Mouse (Mus musculus): ENCODE data around the gene Nell2.

The Nell2 gene

DNA sequence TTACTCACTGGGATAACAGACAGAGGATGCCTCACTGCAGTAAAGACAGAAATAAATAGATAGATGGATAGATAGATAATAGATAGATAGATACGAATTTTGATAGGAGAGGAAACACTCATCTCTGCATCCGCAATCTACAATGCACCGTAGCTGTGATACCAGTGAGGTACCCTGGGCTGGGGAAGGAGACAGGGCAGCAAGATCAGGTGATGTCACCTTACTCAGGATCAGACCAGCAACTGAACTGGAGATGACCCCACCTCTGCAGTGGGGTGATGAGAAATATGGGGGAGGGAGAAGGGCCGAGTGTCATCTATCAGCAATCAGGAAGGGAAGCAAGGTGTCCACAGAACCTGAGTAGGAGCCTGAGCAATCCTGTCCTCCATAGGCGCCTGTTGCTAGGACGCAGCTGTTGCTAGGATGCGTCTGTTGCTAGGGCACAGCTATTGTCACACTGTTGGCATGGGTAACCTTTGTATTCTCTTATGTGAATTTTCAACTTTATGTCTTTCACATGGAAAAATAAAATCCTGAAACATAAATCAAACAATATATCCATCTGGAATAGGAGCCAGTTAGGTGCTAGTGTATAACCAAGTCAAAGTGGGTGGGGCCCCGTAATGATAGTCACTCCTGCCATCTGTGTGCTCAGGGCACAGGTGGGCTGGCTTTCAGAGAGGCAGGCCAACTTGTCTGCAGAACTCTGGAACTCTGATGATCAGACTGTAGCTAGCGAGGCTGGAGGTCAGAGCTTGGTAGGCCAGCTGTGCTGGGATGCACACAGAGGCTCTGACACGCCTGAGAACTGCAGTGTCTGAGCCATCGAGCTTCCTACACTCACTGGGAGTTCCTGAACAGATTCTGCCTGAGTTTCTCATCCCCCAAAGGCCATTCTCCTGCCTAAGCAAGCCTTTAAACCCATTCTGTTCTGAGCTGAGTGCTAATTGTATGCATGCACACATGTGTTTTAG is 193.7 kb downstream of the Nell2 start:
- DNase-seq (ENCODE audit: low read depth, low spot score) = no peak

- no peak for DNase-seq (ENCODE audit: low read depth, low spot score)
Measured at GRCm38 (mm10) chr15:95333229-95333628, 195.1 kb downstream of the Nell2 start.

DNA sequence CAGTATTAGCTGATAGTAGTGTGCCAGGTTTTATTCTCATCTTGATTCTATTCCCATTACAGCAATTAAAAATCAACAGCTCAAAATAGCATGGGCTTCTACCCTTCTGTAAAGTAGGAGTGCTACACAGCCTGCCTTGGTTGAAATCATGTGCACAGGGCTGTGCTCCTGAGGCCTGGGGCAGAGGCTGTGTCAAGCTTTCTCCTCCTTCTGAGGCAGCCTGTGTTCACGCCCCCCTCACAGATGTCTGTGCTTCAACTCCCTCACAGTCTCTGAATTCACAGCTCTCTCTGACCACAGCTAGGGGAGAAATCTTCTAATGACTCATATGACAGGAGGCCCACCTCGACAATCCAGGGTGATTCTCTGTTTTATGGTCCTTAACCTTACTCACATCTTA is 197.4 kb downstream of the Nell2 start:
- DNase-seq (ENCODE audit: low read depth, low spot score) = no peak

DNA sequence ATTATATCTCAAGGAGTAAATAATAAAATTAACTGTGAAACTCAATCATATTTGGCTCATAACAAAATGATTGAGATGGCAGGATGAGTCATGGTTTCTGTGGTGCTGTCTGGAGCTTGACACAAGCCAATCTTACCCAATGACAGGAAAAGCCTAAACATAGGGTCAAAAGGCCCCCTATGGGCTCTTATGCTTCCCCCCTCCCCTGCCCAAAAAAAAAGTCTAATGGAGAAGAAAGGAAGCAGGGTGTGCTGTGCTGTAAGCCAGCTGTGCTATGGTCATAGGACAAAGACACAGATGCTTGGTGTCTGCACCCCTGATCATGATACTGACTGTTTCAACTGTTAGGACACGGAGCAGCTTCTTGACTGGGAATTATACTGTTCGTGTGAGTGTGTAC is 205.6 kb downstream of the Nell2 start:
- no peak for DNase-seq (ENCODE audit: low read depth, low spot score)

- DNase-seq (ENCODE audit: low read depth, low spot score) = no peak
Measured at GRCm38 (mm10) chr15:95316626-95317025, 211.7 kb downstream of the Nell2 start.

DNA sequence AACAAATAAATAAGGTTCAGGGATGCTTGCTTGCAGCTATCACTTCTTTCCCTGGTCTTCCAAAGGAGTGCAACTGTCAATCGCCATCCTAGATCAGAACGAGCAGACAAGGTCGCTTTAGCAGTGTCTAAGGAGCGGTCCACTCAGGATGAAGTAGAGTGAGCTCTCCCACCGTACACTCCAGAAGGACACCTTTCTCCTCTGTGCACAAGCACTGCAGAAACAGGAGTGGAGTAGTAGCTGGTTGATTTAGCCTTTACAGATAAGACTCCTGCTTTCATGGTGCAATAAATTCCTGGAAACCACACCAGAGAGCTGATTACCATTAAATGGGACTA is 213.6 kb downstream of the Nell2 start:
- DNase-seq (ENCODE audit: low read depth, low spot score) = no peak

DNA sequence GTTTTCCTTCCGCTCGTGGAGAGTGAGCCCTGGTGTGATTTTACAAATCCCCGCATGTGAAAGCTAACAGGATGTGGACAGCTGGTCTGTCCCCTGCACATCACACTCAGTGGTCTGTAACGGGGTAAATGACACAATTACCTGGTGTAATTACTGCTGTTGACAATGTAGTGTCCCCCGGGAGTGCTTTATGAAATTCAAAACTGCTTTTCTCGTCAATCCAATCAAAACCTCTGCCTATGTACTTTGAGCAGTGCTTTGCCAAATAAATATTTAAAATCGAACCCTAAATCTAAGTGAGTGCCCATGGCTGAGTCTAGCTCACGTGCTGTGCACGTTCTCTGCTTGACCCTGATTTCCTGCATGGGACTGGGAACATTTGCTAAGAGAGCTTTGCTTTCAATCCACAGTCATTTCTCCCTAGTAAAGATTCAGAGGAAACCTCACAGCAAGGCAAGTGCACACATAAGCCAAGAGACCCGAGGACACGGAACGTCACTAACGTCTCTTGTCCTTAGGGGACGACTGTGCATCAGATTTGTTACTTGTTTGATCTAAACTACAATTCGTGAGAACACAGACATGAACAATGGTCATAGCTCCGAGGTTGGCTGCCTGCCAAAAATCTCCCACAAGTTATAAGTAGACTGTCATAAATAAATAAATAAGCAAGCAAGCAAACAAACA is 214.1 kb downstream of the Nell2 start:
- no peak for DNase-seq (ENCODE audit: low read depth, low spot score)

GRCm38 (mm10) chr15:95313286-95313685 is 215.1 kb downstream of the Nell2 start:
- DNase-seq (ENCODE audit: low read depth, low spot score) = no peak

DNA sequence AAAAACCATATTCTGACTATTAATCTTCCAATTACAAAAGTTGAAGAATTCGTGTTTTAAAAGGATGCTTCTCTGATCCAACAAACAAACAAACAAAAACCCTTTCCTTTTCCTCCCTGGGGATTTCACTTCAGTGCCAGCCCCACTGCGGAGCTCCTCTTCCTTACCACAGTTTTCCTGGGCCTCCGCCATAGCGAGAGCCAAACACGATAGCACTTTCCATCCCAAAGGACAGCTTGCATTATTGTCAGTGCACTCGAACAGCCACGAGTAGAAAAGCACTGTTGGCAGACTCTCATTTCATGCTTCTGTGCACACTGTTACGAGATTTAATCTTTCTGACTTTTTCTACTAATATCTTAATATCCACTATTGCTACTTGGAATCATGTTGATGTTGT is 224.3 kb downstream of the Nell2 start:
- no peak for DNase-seq (ENCODE audit: low read depth, low spot score)

DNA sequence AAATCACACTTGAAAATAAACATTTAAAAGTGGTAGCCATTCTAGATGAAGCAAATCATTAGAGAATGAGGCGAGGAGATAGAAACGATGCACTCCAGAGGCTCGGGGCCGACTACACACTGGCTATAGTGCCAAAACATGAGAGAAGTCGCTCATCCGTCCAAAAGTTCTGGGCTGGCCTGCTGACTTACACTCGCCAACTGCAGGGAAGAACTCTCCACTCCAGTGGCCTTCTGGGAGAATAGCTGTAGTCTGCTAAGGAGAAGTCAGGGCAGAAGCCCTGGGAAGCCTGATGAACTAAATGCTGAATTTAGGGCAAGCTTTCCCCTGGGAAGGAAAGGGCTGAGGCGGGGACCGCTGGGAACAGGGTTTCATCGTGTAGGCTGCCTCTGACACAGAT is 231.8 kb downstream of the Nell2 start:
- DNase-seq (ENCODE audit: low read depth, low spot score) = no peak

DNA sequence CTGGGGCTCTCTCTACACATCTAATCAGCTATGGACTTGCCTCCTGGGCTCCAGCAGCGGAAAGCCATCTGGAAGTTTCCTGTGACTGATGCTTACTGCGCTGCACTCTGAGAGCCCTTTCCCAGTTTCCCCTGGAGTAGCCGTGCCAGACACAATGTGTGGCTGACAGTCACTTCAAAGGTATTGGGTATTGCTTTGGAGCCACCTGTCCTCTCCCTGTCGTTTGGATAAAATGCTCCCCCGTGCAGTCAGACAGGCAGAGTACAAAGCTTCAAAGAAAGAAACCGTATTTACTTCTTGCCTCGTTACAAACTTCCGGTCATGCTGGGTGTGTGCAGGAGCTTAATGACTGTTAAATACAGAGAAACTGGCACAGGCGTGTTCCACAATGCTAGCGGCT is 239.3 kb downstream of the Nell2 start:
- no peak for DNase-seq (ENCODE audit: low read depth, low spot score)

DNA sequence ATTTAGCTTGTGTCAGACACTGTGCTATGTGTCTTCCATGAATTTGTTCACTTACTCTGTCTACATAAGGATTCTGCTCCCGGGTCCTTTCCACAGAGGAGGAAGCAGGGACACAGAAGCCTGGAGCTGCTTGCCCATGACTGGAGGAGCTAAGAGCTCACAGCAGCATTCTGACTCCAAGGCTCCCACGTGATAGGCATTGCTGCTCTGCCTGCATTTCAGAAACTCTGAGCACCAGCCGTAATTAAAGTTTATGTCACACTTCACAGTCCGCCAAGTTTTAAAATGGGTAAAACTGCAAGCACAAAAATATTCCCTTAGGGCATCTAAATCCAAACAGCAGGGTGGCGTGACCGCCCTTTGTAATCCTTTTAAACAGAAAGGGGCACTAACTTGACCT is 243.2 kb downstream of the Nell2 start:
- DNase-seq (ENCODE audit: low read depth, low spot score) = no peak

DNA sequence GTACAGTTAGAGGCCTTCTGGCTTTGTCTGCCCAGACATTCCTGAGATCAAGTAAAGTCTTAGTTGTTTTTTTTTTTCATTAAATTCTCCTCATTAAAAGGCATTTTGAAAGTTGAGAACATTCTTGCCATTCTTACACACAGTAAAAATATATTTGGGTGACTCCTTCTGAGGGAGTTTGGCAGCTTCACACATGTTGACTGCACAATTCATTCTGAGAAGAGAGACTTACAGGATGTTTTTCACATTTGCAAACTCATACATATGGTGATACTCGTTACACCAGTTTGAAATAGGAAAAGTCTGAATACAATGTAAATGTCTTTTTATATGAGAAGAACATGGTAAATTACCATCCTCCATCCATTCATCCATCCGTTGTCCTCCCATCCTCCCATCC is 247.4 kb downstream of the Nell2 start:
- no peak for DNase-seq (ENCODE audit: low read depth, low spot score)

GRCm38 (mm10) chr15:95278001-95278400 is 250.4 kb downstream of the Nell2 start:
- DNase-seq (ENCODE audit: low read depth, low spot score) = no peak

DNA sequence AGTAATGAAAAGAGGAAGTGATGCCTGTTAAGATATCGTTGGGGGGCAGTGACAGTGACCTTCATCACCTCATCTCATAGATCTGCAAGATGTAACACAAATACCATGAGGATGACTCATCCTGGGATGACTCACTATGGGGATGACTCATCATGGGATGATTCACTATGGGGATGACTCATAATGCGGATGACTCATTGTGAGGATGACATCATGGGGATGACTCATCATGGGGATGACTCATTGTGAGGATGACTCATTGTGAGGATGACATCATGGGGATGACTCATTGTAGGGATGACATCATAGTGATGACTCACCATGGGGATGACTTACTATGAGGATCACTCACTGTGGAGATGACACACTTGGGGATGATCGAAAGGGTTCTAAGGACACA is 251.8 kb downstream of the Nell2 start:
- DNase-seq (ENCODE audit: low read depth, low spot score) = no peak

DNA sequence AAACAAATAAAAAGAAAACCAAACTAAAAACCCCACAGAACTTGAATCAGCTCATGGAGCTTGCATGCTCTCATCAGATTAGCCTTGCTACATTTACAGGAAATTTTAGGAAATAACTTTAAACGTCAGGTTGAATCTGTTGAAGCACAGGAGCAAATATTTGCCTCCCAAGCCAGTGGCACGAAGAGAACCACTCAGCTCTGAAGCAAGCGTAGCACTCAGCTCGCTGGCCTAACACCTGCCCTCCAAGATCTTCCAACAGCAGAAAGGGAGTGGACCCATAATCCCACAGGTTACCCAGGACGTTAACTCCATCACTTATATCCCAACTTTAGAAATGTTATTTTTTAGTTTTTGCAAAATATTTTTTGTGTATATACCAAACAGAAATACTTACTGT is 252.8 kb downstream of the Nell2 start:
- DNase-seq (ENCODE audit: low read depth, low spot score) = no peak

DNA sequence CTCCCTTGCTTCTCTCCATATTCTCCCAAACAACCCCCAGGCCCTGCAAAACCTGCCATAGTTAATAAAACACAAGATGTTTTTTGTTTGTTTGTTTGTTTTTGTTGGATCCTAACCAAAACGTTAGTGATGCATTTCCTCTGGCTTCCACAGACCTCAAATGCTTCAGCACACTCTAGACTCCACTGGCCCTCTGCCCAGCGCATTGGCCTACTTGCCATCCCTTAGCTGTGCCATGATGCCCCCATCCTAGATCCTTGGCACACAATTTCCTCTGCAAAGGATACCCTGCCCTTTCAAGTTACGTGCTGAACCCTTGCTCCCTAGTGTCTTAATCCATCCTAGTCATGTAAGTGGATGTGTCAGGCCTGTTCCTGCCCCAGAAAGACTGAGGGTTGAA is 255.1 kb downstream of the Nell2 start:
- no peak for DNase-seq (ENCODE audit: low read depth, low spot score)

DNA sequence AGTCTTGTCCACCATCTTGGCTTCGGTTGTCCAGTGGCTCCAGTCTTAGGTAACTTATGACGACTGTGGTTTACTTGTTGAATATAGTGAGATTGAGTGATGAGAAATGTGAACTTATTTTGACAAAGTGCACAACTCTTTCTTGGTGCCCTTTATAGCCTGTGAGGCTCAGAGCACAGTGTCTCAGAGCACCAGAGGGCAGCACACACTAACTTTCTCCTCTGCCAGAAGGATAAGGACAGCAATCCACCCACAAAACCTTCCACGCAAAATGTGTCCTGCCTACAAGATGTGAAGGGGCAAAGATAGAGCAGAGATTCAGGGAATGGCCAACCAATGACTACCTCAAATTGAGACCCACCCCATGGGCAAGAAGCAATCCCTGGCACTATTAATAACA is 256.2 kb downstream of the Nell2 start:
- DNase-seq (ENCODE audit: low read depth, low spot score) = no peak

GRCm38 (mm10) chr15:95259671-95260450 is 268.5 kb downstream of the Nell2 start:
- no peak for DNase-seq (ENCODE audit: low read depth, low spot score)

DNA sequence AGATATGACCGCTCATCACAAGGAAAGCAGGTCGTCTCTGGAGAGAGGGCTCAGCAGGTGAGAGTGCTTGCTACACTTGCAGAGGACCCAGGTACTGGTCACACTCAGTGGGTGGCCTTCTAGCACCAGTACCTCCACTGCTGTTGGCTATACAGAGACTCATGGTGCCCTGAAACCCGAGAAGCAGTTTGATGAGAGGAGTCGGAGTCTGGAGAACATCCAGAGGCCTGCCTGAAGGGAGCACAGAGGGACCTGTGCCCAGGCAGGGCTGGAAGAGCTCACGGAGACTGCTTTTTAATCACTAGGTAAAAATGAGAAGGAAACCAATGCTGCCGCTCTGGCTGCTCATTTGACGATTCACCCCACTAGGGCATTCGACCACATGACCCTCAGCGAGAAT is 271.2 kb downstream of the Nell2 start:
- DNase-seq (ENCODE audit: low read depth, low spot score) = no peak

DNA sequence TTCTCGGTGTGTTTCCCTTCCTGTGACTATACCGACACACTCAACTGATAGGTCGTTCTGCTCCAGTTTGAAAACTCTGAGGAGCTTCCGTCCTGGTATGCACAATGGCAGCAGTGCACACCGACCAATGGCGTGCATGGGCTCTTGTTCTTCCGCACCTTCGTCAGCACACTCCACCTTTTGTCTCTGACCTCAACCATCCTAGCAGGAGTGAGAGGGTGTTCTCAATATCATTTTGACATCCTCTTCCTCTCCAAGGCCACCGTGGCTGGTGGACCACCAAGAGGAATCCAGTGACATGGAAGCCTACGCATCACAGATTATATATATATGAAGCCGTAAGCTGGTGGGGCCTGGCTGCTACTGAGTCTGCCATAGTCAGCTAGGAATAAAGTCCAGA is 282.8 kb downstream of the Nell2 start:
- no peak for DNase-seq (ENCODE audit: low read depth, low spot score)

DNA sequence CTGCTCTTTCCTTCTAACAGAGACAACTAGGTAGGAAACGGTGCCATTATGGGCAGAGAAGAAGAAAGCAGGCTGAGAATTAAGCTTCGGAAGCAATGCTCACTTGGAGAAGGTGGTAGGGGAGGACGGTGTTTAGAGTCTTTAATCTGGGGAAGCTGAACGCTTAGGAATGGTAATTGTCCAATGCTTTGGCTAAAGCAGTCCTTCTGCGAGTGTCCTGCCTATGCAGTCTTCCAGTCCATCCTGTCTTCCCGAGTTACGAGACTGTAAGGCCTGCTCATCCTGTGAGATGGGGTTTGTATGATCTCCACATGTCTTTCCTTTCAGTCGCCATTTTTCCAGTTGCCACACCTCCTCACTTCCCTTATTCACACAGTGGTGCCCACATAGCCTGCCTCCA is 284.5 kb downstream of the Nell2 start:
- no peak for DNase-seq (ENCODE audit: low read depth, low spot score)

Data from brain, embryonic 18.5 days (tissue).